Mouse (Mus musculus) left cerebral cortex, adult 8-10 months (tissue): ENCODE results near the gene Evi5. TPM values are rescaled to one million over a fixed set of nuclear protein-coding genes. Genes with fewer than 3 reads are reported as not detected.

Experiments used
- DNase-seq, 2 experiments: peaks; one replicate each; pipeline ENCODE4 v3.0.0; 2022; ENCODE audit warnings: low spot score in 2 of 2
- total RNA-seq, 4 experiments: library from RNA; stranded (reverse); gene quantifications; 2 replicates each; pipeline ENCODE4 v1.2.4; 2022

Gene Evi5
- total RNA-seq, 4 experiments from 2014 or later, result 77.1 to 86.4 (median 78.8) TPM

- DNase-seq, result no peak
Measured at GRCm38 (mm10) chr5:107807496-107807895, 67.4 kb downstream of the Evi5 start.

- no peak for DNase-seq
Measured at GRCm38 (mm10) chr5:107802621-107803020, 72.3 kb downstream of the Evi5 start.

DNA sequence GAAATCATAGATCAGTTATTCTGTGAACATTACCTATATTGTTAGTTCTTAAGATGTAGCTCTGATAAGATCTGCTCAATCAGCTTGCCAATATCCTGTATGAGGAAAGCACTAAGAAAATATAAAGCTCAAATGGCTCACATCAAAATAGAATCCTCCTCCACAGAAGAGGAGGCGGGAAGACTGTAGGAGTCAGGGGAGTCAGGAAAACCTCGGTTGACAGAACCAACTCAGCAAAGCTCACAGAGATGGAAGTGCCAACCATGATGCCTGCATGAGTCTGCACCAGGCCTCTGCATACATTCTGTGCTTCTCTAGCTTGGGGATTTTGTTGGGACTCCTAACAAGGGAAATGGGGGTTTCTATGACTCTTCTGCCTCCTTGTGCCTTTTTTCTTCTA lies 73.7 kb downstream of the Evi5 start:
- no peak for DNase-seq

- no peak for DNase-seq
Measured at GRCm38 (mm10) chr5:107798290-107798689, 76.6 kb downstream of the Evi5 start.

GRCm38 (mm10) chr5:107793927-107794326 lies 81.0 kb downstream of the Evi5 start:
- no peak for DNase-seq

GRCm38 (mm10) chr5:107793258-107793657 lies 81.6 kb downstream of the Evi5 start:
- DNase-seq, result no peak

DNA sequence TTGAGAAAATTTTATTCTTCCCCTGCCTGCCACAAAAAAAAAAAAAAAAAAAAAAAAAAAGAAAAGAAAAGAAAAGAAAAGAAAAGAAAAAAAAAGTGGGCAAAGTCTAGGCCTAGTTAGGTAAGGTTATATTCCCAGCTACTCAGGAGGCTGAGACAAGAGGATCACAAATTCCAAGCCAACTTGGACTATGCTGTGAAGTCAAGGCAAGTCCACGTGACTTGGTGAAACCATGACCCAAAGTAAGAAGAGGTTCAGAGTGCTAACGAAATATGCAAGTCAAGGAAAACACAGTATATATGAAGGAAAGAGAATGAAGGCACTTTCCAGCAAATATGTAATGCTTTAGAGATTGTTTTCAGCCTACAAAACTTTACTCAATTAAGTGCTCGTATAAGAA lies 82.4 kb downstream of the Evi5 start:
- no peak for DNase-seq

- DNase-seq, result no peak
Measured at GRCm38 (mm10) chr5:107791966-107792365, 82.9 kb downstream of the Evi5 start.

GRCm38 (mm10) chr5:107789492-107789891 lies 85.4 kb downstream of the Evi5 start:
- no peak for DNase-seq

DNA sequence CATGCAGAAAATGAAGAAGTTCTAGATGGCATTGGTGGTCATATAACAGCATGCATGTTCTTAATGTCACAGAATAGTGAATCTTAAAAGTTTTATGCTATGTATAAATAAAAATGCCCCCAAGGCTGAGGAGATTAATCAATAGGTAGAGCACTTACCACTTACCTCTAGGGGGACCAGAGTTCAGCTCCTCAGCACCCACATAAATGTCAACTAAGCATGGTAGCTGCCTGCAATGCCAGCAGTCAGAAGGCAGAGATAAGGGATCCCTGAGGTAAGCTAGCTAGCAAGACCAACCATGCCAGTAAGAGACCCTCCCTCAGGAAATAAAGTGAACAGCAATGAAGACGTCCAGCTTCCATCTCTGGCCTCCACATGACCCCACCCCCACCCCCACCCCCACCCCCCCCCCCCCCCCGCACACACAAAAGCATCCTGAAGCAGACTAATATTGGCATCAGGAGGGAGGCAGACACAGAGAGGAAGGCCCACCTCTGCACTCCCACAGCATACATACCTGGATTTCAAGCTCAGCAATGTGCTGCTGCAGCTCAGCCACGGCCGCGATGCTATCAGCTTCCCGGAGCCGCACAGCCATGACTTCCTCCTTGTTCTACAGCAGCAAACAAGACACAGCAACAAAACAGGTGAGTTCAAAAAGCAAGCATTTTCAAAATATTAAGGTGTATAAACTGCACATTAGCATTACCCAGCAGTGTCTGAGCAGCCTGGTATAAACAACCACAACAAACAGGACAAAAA lies 87.0 kb downstream of the Evi5 start:
- DNase-seq, result no peak

DNA sequence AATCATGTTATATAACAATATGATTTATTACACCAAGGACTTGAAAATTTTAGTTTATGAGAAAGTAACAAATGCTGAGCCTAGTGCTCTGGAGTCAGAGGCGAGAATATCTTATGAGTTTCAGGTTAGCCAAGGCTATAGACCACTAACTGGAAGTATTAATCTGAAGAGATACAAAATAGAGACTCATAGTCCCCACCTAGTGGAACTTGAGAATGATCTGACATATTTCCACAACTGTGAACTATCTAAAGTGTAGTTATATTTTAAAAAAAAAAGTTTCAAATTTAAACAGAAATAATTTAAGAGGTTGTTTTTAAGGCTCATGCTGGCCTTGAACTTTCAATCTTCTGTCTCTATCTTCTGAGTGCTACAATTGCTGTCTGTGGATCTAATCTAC lies 92.5 kb downstream of the Evi5 start:
- DNase-seq, result no peak

GRCm38 (mm10) chr5:107778763-107779162 lies 96.1 kb downstream of the Evi5 start:
- DNase-seq, result no peak

- no peak for DNase-seq
Measured at GRCm38 (mm10) chr5:107777545-107777830, 97.4 kb downstream of the Evi5 start.

GRCm38 (mm10) chr5:107776777-107777544 lies 97.9 kb downstream of the Evi5 start:
- DNase-seq, result no peak

DNA sequence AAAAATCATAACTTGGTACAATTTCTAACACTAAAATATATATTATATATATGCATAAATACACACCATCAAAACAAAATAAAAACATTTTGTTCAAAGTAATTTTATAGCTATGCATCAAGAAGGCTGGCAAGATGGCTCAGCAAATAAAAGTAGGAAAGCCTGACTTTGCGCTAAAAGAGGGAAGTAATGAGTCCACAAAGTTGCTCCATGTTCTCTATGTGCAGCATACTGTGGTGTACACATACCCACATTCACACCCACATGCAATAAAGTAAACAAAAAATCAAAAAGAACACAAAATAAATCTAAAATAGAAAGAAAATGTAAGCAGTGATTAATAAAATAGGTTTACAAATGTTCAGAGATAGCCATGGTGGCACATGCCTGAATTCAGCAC lies 99.0 kb downstream of the Evi5 start:
- DNase-seq, result no peak

DNA sequence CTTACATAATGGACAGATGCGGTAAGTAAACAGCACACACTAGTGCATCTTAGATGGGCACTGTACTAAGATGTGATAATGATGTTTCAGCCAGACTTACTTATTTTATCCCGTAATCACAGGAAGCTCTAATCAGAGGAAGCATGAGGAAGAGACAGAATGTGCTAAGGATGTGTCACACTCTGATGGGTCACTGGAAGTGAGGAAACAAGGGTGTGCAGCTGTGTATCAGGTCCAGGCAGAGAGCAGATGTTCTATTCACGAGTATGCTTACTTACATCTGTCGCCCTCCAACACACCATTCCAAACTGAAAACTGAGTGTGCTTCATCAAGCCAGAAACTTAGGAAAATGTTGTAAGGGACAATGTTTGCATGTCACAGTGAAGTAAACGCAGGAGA lies 102.9 kb downstream of the Evi5 start:
- no peak for DNase-seq

- no peak for DNase-seq
Measured at GRCm38 (mm10) chr5:107768224-107768623, 106.7 kb downstream of the Evi5 start.

DNA sequence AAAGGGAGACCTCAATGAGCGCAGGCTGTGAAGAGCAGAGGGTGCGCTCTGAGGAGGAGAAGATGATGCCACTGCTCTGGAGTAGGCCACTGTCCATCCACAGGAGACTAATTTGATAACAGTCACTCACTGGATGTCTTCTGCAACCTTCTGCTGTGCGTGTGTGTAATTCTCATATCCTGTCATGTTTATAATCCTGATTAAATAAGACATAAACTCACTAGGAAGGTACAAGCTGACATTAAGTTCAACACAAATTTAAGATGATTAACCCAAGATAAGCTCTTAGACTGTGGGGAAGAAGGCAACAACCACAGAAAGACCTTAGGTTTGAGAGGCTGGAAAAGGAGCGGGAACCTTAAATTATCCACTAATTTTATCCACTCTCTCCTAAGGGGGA lies 109.0 kb downstream of the Evi5 start:
- no peak for DNase-seq

GRCm38 (mm10) chr5:107764486-107764885 lies 110.4 kb downstream of the Evi5 start:
- DNase-seq, result no peak

DNA sequence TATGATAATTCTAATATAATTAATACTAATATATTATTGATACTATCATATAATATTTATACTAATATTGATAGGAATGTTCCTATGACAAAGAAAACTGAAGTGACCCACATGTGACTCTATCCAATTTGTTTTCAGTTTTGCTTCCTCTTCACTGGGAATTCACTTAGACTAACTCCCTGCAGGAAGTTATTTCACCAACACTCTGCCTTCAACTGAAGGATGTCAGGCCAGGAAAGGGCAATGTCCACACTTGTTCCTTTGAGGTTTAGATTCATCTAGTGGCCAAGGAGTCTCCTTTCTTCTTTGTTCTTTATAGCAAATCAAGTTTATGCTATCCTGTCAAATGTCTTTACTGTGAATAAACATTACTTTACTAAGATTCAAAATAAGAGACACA lies 111.2 kb downstream of the Evi5 start:
- DNase-seq, result no peak

- DNase-seq, result no peak
Measured at GRCm38 (mm10) chr5:107759121-107759520, 115.8 kb downstream of the Evi5 start.

DNA sequence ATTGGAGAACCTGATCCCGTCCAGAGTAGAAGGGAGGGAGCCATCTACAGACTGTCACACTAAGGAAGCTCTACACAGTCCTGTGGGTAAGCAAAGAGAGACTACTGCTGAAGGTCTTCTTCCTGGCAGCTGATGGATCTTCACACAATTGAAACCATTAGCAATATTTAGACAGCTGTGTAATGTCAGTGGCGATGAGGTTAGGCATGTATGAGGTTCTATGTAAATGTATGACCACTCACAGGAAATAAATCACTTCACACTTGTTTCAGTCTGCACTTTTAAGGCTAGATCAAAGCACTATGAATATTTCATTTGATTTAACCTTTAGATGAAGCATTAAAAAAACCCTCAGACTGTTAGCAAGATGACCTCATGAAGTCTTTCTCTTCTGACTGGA lies 118.8 kb downstream of the Evi5 start:
- DNase-seq, result no peak

DNA sequence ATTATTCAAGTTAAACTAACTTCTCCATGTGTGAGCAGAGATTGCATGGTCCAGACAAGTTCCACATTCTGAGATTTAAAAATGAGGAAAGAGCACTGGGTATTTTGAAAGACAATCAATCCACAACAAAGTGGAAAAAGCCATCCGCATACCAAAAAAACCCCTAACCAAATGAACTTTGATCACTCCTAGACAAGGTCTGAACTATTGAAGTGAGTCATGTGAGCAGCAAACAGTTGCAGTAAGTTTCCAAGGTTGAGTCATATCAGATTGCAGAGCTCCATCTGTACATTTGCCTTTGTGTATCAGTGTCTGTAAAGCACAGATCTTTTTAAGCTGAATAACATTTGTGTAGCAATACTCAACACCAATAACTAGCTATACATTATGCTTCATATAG lies 120.2 kb downstream of the Evi5 start:
- DNase-seq, result no peak
